Mouse (Mus musculus): ENCODE data around the gene Cd164. TPM values are rescaled to one million over a fixed set of nuclear protein-coding genes. Genes with fewer than 3 reads are reported as not detected.

Gene Cd164
- polyA plus RNA-seq, 1 experiment from 2014 or later = 170 TPM

- no peaks in the 10 kb centered on the region for H3K9me3 ChIP-seq
- no peak overlapping the region for H3K9ac ChIP-seq (replicated peaks)
- H3K4me3 ChIP-seq (replicated peaks) = no peak overlapping the region
- no peaks in the 10 kb centered on the region for H3K36me3 ChIP-seq
- no peaks in the 10 kb centered on the region for H3K27me3 ChIP-seq
- H3K4me2 ChIP-seq = no peak overlapping the region
- H3K27ac ChIP-seq = no peak overlapping the region
- peaks cover 4% of the 10 kb centered on the region for H3K4me1 ChIP-seq (replicated peaks)
- no peak for ATAC-seq (ENCODE audit: insufficient number of reproducible peaks, insufficient read depth, low FRiP score, low TSS enrichment, low read depth)
- WGBS = 66% methylated on average over 7 of the region's 7 CpGs
Observed at GRCm38 (mm10) chr10:41576328-41576833, 57.2 kb downstream of the Cd164 start.

GRCm38 (mm10) chr10:41578541-41578940 is 59.3 kb downstream of the Cd164 start:
- no peaks in the 10 kb centered on the region for H3K36me3 ChIP-seq
- H3K9ac ChIP-seq (replicated peaks) = no peak overlapping the region
- H3K27ac ChIP-seq = no peak overlapping the region
- peaks cover 11% of the 10 kb centered on the region for H3K4me1 ChIP-seq (replicated peaks)
- no peaks in the 10 kb centered on the region for H3K9me3 ChIP-seq
- H3K27me3 ChIP-seq = no peaks in the 10 kb centered on the region
- no peak for ATAC-seq (ENCODE audit: insufficient number of reproducible peaks, insufficient read depth, low FRiP score, low TSS enrichment, low read depth)
- H3K4me3 ChIP-seq (replicated peaks) = no peak overlapping the region
- no peak overlapping the region for H3K4me2 ChIP-seq
- WGBS = 55% methylated on average over 1 of the region's 1 CpGs

GRCm38 (mm10) chr10:41580441-41580840 is 61.2 kb downstream of the Cd164 start:
- Histone ChIP-seq H3K4me2 (no peak overlapping the region), H3K4me1 (replicated peaks) (peaks cover 11% of the 10 kb centered on the region), H3K9ac (replicated peaks) (no peak overlapping the region), H3K27me3 (no peaks in the 10 kb centered on the region), H3K36me3 (no peaks in the 10 kb centered on the region), H3K27ac (no peak overlapping the region), H3K9me3 (no peaks in the 10 kb centered on the region), H3K4me3 (replicated peaks) (no peak overlapping the region)
- WGBS = 77% methylated on average over 4 of the region's 4 CpGs
- no peak for ATAC-seq (ENCODE audit: insufficient number of reproducible peaks, insufficient read depth, low FRiP score, low TSS enrichment, low read depth)

Other genes starting within 250 kb of the Cd164 start
- gene Fig4, start 216.2 kb upstream of the Cd164 start, polyA plus RNA-seq (2016; fragmentation: Nextera tagmentation; extraction: Ambion mirVana) = 12.9 and 15.1 TPM in 2 replicates
- 0.03 and 0.05 TPM in 2 replicates for gene Ak9, start 215.4 kb upstream of the Cd164 start, polyA plus RNA-seq (2016; fragmentation: Nextera tagmentation; extraction: Ambion mirVana)
- 22.3 and 23.6 TPM in 2 replicates for gene Zbtb24, start 69.0 kb upstream of the Cd164 start, polyA plus RNA-seq (2016; fragmentation: Nextera tagmentation; extraction: Ambion mirVana)
- gene Mical1, start 43.1 kb upstream of the Cd164 start, polyA plus RNA-seq (2016; fragmentation: Nextera tagmentation; extraction: Ambion mirVana) = 64.2 and 72.3 TPM in 2 replicates
- 64.3 and 64.7 TPM in 2 replicates for gene Smpd2, start 29.0 kb upstream of the Cd164 start, polyA plus RNA-seq (2016; fragmentation: Nextera tagmentation; extraction: Ambion mirVana)
- gene Ppil6, start 29.0 kb upstream of the Cd164 start, polyA plus RNA-seq (2016; fragmentation: Nextera tagmentation; extraction: Ambion mirVana) = 0.60 and 0.64 TPM in 2 replicates
- 0.71 and 1.1 TPM in 2 replicates for gene Ccdc162, start 197.2 kb downstream of the Cd164 start, polyA plus RNA-seq (2016; fragmentation: Nextera tagmentation; extraction: Ambion mirVana)

Measured in limb, embryonic 12.5 days (tissue).